Mouse (Mus musculus) monocyte, adult 5-6 weeks (primary cell): ENCODE data around the gene Bcs1l. TPM values are rescaled to one million over a fixed set of nuclear protein-coding genes. Genes with fewer than 3 reads are reported as not detected.

Experiments used
- ATAC-seq: fragments of 153-309, 156-312 bp; replicated peaks from 2 replicates; pipeline ENCODE4 v1.8.0; 2017; ENCODE audit warnings: mild to moderate bottlenecking; ENCODE audit not compliant: low TSS enrichment, insufficient number of reproducible peaks, severe bottlenecking, poor library complexity, low FRiP score
- total RNA-seq: library from RNA; stranded (forward); fragments of 200-1000, 200-491, 200-594 nt; gene quantifications from 3 replicates; pipeline ENCODE4 v1.2.3, GENCODE M21; 2017

Gene Bcs1l
- total RNA-seq: 3.1 to 10.1 TPM (median 5.5 TPM) in 3 replicates

DNA sequence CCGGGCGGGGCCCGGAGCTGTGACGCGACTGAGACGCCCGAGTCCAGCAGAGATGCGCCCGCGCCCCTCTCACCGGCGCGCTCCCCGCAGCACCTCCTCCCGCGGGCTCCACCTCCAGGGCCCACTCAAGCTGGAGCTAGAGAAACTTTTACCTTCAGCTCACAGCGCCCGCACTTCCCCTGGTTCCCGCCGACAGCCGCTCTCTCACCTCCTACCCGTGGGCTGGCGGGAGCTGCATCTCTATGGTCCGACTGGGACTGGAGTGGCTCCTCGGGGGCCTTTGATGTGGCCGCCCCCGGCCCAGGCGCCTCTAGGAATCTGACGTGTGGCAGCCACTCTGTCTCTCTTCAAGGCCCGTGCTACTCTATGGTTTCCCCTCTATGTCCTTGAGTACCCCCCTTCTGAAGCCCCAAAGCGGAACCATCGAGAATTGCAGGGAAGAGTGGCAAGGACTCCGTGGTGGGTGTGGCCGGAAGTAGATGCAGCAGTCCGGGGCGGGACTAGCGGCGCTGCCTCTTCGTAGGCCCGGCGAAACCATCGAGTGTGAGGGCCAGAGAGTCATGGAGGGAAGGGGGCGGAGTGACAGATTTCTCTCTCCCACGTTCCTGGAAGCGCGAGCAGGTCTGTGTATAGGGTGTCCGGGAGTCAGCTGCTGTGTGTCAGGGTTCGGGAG is at the start of gene Bcs1l, which contains the start of gene Zfp142:
TSS of gene Bcs1l (plus strand) at position 517 of the 673 bp plus-strand sequence.
TSS of gene Zfp142 (minus strand) at position 474 of the 673 bp plus-strand sequence.
- peak; percentile 98 for ATAC-seq

GRCm38 (mm10) chr1:74538650-74539049 is 49.4 kb upstream of the Bcs1l start:
- no peak for ATAC-seq

DNA sequence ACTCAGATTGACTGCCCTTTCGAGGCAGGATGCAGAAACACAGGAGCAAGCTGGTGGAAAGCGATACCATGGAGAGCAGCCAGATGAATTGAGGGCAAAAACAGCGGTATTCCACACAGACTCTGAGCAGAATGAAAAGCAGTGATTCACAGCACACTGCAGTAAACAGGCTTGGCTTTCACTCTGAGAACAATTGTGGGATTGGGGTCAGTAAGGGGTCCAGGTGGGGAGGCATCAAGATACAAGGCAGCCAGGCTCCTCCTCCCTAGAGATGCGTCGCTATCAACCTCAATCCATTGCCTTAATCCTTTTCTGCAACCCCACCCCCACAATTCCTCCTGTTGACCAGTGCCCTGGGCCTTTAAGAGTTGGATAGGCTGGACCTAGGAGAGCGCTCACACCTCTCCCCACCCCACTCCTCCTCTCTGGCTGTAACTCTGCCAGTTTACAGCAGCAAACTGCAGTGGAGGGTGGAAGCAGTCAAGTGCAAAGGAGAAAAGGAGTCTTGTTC is 45.6 kb upstream of the Bcs1l start, which contains the start of gene Plcd4:
TSS of gene Plcd4 (plus strand) at position 438 of the 511 bp plus-strand sequence.
- no peak for ATAC-seq

DNA sequence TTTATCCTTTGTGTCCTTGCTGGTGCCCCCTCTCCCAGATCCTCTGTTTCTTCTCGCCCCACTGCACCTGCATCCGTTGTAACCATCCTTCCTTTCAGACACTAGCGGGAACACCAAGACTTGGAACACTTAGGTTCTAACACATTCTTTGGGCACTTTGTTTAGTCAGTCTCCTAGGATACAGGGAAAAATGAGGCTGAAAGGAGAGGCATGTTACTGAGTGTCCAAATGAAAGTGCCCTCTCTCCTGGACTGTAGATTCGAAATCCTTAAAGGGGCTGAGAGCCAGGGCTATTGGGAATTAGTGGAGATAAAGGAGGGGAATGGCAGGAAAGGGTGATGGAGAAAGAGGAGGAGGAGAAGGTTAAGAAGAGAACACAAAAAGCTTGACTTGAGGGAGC is 43.9 kb upstream of the Bcs1l start, which contains the start of gene Usp37:
TSS of gene Usp37 (minus strand) at position 101 of the 400 bp plus-strand sequence.
- no peak for ATAC-seq

GRCm38 (mm10) chr1:74559061-74559460 is 29.0 kb upstream of the Bcs1l start:
- peak; percentile 56 for ATAC-seq

GRCm38 (mm10) chr1:74565834-74566233 is 22.3 kb upstream of the Bcs1l start:
- no peak for ATAC-seq

GRCm38 (mm10) chr1:74569739-74570719 is 18.1 kb upstream of the Bcs1l start:
- no peak for ATAC-seq

DNA sequence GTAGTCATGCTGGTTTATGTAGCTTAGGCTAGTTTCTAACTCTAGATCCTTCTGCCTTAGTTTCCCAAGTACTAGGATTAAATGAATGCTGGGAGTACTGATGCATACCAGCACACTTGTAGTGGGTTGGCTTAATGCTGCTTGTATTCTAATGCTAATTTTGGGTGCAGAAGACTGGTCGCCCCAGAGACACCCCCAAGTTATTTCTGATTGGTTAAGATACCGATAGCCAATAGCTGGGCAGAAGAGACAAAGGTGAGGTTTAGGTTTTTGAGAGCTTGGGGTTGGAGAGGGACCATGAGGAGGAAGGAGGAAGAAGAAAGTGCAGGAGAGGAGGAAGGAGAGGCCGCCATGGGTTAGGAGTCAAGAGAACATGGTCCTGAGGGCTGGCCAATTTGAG is 5.5 kb upstream of the Bcs1l start:
- no peak for ATAC-seq

DNA sequence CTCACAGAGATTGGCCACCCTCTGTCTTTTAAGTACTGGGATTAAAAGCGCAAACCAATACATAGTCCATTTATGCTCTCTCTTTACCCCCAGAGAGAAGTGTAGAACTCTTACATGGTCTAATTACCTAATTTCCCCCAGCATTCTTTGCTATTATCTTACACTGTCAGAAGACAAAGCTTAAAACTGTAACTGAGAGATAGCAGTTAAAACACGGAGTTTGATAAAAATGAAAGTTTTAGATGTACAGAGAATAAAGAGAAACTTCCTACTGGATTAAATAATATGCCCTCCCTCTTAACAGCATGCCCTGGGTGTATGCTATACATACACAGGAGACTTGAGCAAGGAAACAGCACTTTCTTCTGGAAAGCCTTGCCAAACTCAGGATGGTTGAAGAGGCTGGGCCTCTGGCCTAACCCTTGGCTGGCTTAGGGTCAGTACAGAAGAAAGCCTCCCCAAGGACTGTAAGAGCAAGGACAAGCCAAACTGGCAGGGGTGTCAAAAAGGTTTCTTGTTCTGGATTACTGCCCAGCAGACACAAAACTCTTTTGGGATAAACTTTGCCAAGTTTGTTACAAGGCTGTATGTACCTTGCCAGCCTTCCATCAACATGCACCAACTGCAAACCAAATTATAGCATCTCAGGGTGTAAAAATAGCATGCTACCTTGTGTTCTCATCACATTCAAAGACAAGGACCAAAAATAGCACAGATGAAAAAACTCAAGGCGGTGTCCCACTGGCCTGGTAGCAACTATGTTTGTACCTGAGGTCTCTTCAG is 3.3 kb upstream of the Bcs1l start:
- ATAC-seq: no peak

GRCm38 (mm10) chr1:74587233-74587772 is 786 bp upstream of the Bcs1l start:
- ATAC-seq: no peak; the same call in 1 of the 2 replicates

DNA sequence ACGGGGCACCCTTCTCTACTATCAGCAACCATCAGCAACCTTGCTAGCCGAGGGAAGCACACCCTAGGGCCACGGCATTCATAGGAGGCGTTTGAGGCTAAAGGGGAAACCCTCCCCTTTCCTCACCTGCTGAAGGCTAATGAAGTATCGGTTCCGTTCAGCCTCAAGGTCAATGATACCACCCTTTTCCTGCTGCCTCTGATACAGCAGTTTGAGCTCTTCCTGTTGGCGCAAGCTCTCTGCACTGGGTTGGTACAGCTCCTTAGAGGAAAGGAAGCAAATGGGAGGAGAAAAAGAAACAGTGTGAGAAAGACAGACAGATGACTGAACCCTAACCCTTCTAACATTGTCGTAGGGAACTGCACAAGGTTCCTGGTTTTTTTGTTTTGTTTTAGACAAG is 6.3 kb downstream of the Bcs1l start:
- ATAC-seq: no peak; the same call in 1 of the 2 replicates

- no peak for ATAC-seq
These were observed 12.6 kb downstream of the Bcs1l start for GRCm38 (mm10) chr1:74600501-74601266.

DNA sequence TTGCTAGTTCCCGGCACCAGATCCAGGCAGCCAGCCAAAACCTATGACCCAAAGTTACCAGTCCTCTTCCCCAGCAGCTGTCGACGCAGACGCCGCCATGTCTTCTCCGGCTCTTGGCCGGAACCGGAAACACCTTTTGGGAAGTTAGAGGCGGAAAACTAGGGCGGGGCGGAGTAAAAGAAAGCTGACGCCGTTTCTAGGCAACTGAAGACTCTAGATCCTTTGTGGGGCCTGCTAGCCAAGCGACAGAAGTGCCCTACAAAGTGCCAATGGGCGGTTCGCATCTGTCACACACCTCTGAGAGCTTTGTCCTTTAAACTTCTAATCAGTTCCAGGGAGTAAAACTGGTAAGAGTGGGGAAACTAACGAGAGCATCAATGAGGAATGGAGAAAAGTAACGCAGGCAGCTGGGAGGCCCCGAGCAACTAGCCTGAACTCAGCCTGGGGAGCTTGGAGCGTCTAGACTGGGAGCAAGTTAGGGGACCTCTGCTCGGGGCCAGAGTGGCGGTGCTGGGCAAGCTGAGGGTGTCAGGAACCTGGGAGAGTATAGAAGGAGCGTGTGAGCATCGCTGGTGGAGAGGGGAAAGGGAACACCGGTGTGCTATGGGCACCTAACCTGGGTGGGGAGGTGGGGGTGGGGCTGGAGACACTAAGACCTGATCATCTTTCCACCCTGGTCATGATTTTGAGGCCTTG is 13.3 kb downstream of the Bcs1l start, which contains the start of the genes Rnf25 and Stk36:
TSS of gene Rnf25 (minus strand) at position 131 of the 696 bp plus-strand sequence.
TSS of gene Stk36 (plus strand) at position 179 of the 696 bp plus-strand sequence.
- peak; percentile 93 for ATAC-seq

- no peak for ATAC-seq
These were observed 36.1 kb downstream of the Bcs1l start for GRCm38 (mm10) chr1:74624183-74624582.

GRCm38 (mm10) chr1:74626076-74626475 is 38.0 kb downstream of the Bcs1l start:
- no peak for ATAC-seq

GRCm38 (mm10) chr1:74628001-74628400 is 39.9 kb downstream of the Bcs1l start:
- ATAC-seq: no peak

DNA sequence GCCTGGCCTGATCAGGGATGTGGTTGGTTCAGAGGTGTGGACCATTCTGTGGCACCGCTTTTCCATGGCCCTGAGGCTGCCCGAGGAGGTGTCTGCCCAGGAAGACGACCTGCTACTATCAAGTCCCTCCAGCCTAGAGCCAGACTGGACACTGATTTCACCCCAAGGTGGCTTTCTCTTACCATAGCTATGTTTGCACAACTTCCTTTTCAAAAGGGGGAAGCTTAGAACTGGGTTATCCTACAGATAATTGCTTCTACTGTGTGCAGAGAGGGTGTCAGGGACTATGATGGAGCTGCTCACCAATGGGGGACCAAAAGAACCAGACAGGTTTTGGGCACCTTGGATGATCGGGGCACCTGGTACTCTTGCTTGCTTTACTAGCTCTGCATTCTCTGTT is 44.6 kb downstream of the Bcs1l start:
- ATAC-seq: no peak
